Mouse (Mus musculus) lung, postnatal 25 days (tissue): ENCODE measurements around the gene Stox2.
"Not testable (repeated sequence)": the region's sequence is repeated elsewhere in the genome, so short reads cannot be mapped to it uniquely, and the experiment has no call there.

Source experiments
- DNase-seq: peaks from one replicate; pipeline ENCODE4 v3.0.0; 2022; ENCODE audit warnings: low spot score

Gene Stox2

DNA sequence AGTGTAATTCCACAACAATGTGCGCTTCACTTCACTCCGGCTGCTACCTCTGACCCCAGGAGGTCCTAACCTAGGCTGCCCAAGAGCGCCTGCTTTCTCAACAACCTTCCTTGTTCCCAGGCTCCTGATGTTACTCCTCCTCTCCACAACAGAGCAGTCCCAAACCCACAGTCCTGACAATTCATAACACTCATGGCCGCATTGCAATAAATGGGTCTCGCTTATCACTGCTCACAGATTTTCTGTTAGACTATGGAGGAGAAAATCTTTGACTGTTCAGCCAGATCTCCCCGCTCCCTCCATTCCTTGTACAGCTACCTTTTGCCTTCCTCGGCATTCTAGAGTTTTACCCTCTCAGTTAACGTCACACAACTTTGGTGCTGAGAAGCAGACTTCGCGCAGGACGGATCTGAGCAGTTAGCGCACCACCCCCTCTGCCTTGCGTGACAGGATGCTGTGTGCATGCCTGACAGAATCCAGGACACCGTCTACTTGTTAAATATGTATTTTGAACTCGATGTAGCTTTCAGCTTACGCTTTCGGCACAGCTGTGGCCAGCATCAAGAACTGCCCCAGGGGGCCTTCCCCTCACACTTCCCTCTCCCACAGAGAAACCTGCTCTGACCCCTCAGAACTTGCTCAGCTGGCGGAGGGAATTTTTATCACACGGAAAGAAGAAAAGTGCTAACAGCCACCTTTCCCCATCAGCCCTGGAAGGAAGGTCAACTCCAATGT is at the start of gene Stox2:
TSS of gene Stox2 (minus strand) at position 51 of the 735 bp plus-strand sequence.
- no peak for DNase-seq

- DNase-seq = no peak
Measured at GRCm38 (mm10) chr8:47495428-47495827, 49.3 kb upstream of the Stox2 start.

DNA sequence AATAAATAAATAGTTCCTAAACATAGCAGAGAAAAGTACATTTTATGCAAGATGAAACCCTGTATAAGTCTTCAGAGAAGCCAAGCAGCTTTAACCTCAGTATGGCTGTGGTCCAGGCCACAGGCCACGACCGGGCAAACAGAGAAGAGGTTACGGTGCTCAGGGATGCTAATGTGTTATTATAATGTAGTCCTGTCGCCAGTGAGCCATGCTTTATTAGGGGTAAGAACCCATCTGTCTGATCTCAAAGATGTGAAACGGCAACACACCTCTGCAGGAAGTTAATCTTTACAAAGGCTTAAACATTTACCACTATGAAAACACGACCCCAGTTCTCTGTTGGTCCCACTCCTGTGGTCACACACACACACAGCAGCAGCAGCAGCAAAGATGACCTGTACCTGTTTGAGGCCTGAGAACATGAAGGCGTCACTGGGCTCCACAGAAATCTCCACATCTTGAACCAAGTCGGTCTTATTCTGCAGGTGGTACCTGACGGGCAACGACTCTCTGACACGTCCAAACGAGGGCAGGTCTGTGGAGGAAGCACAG is 48.5 kb upstream of the Stox2 start:
- DNase-seq = no peak

GRCm38 (mm10) chr8:47493106-47493505 is 46.9 kb upstream of the Stox2 start:
- DNase-seq = peak; percentile 5

DNA sequence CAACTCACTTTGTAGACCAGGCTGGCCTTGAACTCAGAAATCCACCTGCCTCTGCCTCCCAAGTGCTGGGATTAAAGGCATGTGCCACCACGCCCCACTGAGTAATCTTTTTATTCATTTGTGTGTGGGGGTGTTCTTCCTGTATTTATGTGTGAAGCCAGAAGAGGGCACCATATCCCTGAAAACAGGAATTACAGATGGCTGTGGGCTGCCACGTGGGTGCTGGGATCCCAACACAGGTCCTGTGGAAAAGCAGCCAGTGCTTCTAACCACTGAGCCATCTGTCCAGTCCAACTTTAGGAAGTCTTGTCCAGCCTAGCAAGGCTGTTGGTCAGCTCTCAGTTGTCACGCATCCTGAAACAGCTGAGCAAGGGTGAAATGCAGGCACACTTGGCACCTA is 41.1 kb upstream of the Stox2 start:
- DNase-seq = no peak

- DNase-seq = no peak
Measured at GRCm38 (mm10) chr8:47482354-47483071, 36.4 kb upstream of the Stox2 start.

DNA sequence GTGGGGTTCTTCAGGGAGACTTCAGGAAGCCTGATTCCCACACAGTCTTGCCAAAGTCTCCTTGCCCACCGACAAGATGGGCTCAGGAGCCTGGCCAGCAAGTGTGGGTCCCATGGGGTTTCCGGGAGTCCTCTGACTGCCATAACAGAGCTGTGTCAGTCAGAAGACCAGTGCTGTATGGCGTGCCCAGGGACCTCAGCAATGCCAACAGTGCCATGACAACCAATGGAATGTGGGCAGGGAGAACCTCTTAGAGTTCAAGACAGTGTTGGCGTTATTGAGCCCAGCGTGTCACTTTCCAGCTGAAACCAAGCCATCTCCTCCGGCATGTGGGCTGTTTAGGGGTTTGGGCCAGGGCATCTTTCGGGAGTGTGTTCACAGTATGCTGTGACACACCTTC is 33.9 kb upstream of the Stox2 start:
- no peak for DNase-seq

- DNase-seq = no peak
Measured at GRCm38 (mm10) chr8:47461650-47462049, 15.5 kb upstream of the Stox2 start.

- DNase-seq = no peak
Measured at GRCm38 (mm10) chr8:47459216-47459749, 13.1 kb upstream of the Stox2 start.

- no peak for DNase-seq
Measured at GRCm38 (mm10) chr8:47458591-47458990, 12.4 kb upstream of the Stox2 start.

- not testable (repeated sequence) for DNase-seq
Measured at GRCm38 (mm10) chr8:47449211-47449610, 3.0 kb upstream of the Stox2 start.

DNA sequence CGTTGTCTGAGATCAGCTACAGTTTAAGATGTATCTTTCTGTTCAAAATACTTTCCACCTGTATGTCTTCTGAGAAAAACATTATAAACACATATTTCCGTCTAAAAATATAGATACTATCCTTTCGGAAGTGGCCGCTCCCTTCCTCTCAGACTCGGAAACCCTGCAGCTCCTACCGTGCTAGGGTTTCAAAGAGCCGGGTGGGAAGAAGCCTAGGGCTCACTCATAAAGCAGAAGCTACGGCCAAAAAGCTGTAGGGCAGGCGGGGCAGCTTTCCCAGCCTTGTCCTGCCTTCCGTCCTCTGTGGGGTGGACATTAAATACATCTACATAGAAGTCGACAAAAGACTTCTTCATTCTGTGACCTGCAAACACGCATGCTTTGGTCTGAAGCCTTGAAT is 6.9 kb downstream of the Stox2 start:
- no peak for DNase-seq

DNA sequence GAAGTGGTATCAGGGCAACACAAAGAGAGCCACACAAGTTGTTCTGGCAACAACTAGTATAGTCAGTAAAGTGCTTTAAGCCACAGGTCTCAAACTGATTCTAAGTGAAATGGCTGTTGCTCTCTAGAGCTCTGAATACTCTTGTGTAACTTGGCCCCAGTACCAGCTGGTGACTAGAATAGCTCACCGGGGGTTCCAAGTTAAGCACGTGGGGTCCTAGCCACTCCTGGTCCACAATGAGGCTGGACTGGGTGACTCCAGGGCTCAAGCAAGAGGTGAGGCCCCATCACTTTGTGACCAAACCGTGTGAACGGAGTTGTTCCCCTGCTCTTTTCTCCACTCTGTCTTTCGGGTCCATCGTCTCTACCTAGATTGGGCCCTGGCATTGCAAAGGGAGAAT is 8.2 kb downstream of the Stox2 start:
- no peak for DNase-seq

DNA sequence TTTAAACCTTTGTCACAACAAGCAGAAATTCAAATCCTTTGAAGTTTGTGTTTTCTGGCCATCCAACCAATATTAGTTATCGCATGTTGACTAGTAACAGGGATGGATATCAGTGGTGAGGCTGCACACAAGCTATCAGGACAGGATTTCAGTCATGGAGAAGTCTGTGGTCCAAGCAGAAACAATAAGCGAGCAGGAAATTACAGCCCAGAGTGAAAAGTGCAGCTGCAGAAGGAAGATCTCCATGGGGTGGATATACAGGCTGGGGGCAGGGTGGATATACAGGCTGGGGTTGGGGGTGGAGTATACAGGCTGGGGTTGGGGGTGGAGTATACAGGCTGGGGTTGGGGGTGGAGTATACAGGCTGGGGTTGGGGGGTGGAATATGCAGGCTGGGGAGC is 10.3 kb downstream of the Stox2 start:
- DNase-seq = no peak

DNA sequence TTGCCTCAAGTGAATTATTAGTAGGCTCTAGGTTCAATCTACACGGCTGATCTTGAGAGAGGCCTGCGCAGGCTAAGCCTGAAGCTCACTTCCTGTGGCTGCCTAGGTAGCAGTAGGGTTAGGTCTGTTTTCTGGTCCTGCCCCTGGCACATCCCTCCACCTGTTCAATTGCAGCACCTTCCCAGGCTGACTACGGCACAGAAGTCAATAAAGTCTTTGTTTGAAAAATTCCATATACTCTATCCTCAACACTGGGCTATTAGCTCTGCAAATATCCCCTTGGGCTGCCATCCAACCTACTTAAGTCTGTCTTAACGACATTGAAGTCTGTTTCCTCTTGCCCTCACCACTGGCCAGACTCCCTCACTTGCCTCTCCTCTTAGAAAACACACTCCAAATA is 10.8 kb downstream of the Stox2 start:
- DNase-seq = peak; percentile 50

GRCm38 (mm10) chr8:47431263-47431662 is 14.9 kb downstream of the Stox2 start:
- DNase-seq = no peak

GRCm38 (mm10) chr8:47414258-47414525 is 32.0 kb downstream of the Stox2 start:
- DNase-seq = peak; percentile 41

DNA sequence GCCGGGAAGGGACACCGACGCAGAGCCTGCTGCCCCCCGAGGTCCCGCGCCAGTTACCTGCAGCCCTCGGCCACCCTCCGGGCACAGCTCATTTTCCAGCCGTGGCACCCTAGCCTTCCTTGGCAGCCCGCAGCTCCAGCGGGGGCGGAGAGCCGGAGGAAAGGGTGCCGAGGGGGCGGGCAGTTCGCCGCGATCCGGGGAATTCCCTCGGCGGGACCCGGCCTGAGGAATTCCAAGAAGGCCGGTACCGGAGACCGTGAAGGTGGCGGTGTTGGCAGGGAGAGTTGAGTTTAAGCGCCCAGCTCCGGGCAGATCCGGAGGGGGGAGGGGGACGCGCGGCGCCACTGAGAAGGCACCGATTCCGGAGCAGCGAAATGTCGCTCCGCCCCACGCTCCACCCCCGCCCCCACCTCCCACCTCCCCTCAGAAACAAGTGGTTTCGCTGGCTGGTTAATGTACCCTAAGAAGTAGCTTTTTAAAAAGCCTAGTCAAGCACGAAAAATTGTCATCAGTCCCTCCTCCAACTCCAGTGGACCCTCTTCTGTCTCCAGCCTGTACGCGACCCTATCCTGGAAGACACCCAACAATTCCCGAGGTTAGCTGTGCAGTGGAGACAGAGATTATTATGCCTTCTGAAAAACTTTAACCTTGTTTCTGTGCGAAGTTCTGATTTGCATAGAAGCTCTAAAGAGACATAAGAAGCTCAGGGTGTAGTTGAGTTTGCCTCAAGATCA is 32.5 kb downstream of the Stox2 start:
- peak; percentile 51 for DNase-seq

- no peak for DNase-seq
Measured at GRCm38 (mm10) chr8:47412696-47413523, 33.3 kb downstream of the Stox2 start.

DNA sequence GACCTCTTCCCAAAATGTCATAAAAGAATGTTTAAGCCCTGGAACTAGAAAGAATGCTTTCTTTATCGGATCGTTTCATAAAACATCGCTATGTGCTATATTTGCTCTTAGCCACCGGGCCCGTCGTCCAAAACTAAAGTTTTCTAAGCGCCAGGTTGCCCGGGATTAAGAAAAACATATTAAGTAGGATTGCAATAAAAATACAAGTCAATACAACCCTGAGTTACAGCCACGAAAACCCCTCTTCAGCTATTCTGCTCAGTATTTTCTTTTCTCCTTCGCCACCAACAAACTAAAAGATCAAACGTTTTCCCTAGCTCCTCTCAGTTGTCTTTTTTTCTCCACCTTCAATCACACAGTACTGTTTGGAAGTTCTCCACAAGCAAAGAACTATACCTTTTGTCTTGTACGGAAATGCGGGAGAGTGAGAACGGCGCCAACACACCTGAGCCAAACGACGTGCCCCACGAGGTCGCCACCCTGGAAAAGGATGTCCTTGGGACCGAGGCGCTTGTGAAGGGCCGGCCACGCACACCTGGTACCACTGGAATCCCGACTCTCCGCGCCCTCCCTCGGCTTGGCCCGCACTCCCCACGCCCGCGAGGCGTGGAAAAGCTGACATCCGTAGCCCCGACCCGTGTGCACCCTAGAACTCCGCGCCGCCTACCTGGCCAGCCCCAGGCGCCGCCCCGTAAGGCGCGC is 34.0 kb downstream of the Stox2 start:
- DNase-seq = peak; percentile 10

GRCm38 (mm10) chr8:47411321-47411720 is 34.8 kb downstream of the Stox2 start:
- DNase-seq = no peak
